Mouse (Mus musculus) kidney, embryonic 16.5 days (tissue): ENCODE measurements around the gene Gm17324. TPM values are rescaled to one million over a fixed set of nuclear protein-coding genes. Genes with fewer than 3 reads are reported as not detected.

ENCODE experiments used
- ATAC-seq: fragments of 200-750 bp; cut with Nextera tagmentation; 2 replicates; pipeline ENCODE4 v1.8.0; 2017; ENCODE audit warnings: moderate TSS enrichment; ENCODE audit not compliant: low FRiP score, low TSS enrichment
- H3K27ac ChIP-seq: fragments of 300-500 bp; sonication (generic); 2 replicates; pipeline ENCODE4 v1.5.1; 2014; ENCODE audit warnings: low read length
- H3K27me3 ChIP-seq: fragments of 300-500 bp; sonication (generic); 2 replicates; pipeline ENCODE4 v1.6.1; 2014; ENCODE audit warnings: low read length, control low read depth, mixed read lengths; ENCODE audit not compliant: insufficient read depth
- H3K36me3 ChIP-seq: fragments of 300-500 bp; sonication (generic); 2 replicates; pipeline ENCODE4 v1.6.1; 2014; ENCODE audit warnings: low read length, control low read depth, mixed read lengths; ENCODE audit not compliant: insufficient read depth
- H3K4me1 ChIP-seq: fragments of 300-500 bp; sonication (generic); 2 replicates; pipeline ENCODE4 v1.6.1; 2014; ENCODE audit warnings: low read length, control low read depth, mixed read lengths; ENCODE audit not compliant: insufficient read depth
- H3K4me2 ChIP-seq: fragments of 300-500 bp; sonication (generic); replicated peaks from 2 replicates; pipeline ENCODE4 v1.6.1; 2014; ENCODE audit warnings: low read depth, low read length
- H3K4me3 ChIP-seq: fragments of 300-500 bp; sonication (generic); 2 replicates; pipeline ENCODE4 v1.5.1; 2014; ENCODE audit warnings: mild to moderate bottlenecking, low read length
- H3K9ac ChIP-seq: fragments of 300-500 bp; sonication (generic); replicated peaks from 2 replicates; pipeline ENCODE4 v1.6.1; 2014; ENCODE audit warnings: low read length
- H3K9me3 ChIP-seq: fragments of 300-500 bp; sonication (generic); 2 replicates; pipeline ENCODE4 v1.6.1; 2016; ENCODE audit warnings: low read length, control low read depth
- WGBS: fragments of 180-500 bp; shearing (Covaris S2); extraction: QIAGEN DNeasy Blood & Tissue Kit; methylation state at CpG from one replicate; pipeline ENCODE4 v1.1.7; 2014; 5-methylcytosine and 5-hydroxymethylcytosine counted together
- polyA plus RNA-seq: library from polyadenylated mRNA; unstranded; fragments of >200 nt; fragmentation: Nextera tagmentation; extraction: Ambion mirVana; gene quantifications from 2 replicates; pipeline ENCODE4 v1.2.1, GENCODE M21; 2015

Gene Gm17324
- polyA plus RNA-seq, 1 experiment from 2014 or later = 0.65 TPM

GRCm38 (mm10) chr9:78474270-78474669, 25.7 kb upstream of the Gm17324 start:
- no peak overlapping the region for H3K4me2 ChIP-seq
- 76% methylated on average over 2 of the region's 2 CpGs for WGBS
- H3K36me3 ChIP-seq = peaks cover 48% of the 10 kb centered on the region
- no peaks in the 10 kb centered on the region for H3K9me3 ChIP-seq
- H3K9ac ChIP-seq = no peak overlapping the region
- no peak overlapping the region for H3K4me3 ChIP-seq
- peaks cover 12% of the 10 kb centered on the region; the same call in 1 of the 2 replicates for H3K4me1 ChIP-seq
- no peak for ATAC-seq
- no peak overlapping the region for H3K27ac ChIP-seq
- no peaks in the 10 kb centered on the region for H3K27me3 ChIP-seq

GRCm38 (mm10) chr9:78473588-78473987, 25.0 kb upstream of the Gm17324 start:
- no peak for ATAC-seq
- no peak overlapping the region for H3K4me2 ChIP-seq
- WGBS = 65% methylated on average over 8 of the region's 8 CpGs
- no peaks in the 10 kb centered on the region for H3K27me3 ChIP-seq
- H3K27ac ChIP-seq = no peak overlapping the region
- no peak overlapping the region for H3K4me3 ChIP-seq
- H3K4me1 ChIP-seq = 0 out of 2 replicates have a peak, but pooled peaks cover 6% of the 10 kb centered on the region
- H3K36me3 ChIP-seq = peaks cover 48% of the 10 kb centered on the region
- no peaks in the 10 kb centered on the region for H3K9me3 ChIP-seq
- H3K9ac ChIP-seq = no peak overlapping the region

GRCm38 (mm10) chr9:78465725-78466124, 17.1 kb upstream of the Gm17324 start:
- Histone ChIP-seq H3K4me2 (no peak overlapping the region), H3K4me1 (no peaks in the 10 kb centered on the region), H3K27me3 (no peaks in the 10 kb centered on the region), H3K36me3 (peaks cover 66% of the 10 kb centered on the region), H3K9me3 (no peaks in the 10 kb centered on the region), H3K9ac (no peak overlapping the region), H3K27ac (no peak overlapping the region), H3K4me3 (no peak overlapping the region)
- no peak for ATAC-seq
- 91% methylated on average over 3 of the region's 3 CpGs for WGBS

GRCm38 (mm10) chr9:78463337-78463736, 14.8 kb upstream of the Gm17324 start:
- 86% methylated on average over 4 of the region's 4 CpGs for WGBS
- ATAC-seq = no peak
- no peaks in the 10 kb centered on the region for H3K4me1 ChIP-seq
- no peak overlapping the region for H3K4me2 ChIP-seq
- no peak overlapping the region for H3K4me3 ChIP-seq
- no peaks in the 10 kb centered on the region for H3K9me3 ChIP-seq
- H3K9ac ChIP-seq = no peak overlapping the region
- H3K27me3 ChIP-seq = no peaks in the 10 kb centered on the region
- H3K27ac ChIP-seq = no peak overlapping the region
- peaks cover 70% of the 10 kb centered on the region for H3K36me3 ChIP-seq

GRCm38 (mm10) chr9:78457026-78457425, 8.4 kb upstream of the Gm17324 start:
- ATAC-seq = no peak
- H3K9me3 ChIP-seq = no peaks in the 10 kb centered on the region
- H3K9ac ChIP-seq = no peak overlapping the region
- no peak overlapping the region for H3K4me3 ChIP-seq
- H3K27me3 ChIP-seq = no peaks in the 10 kb centered on the region
- H3K27ac ChIP-seq = no peak overlapping the region
- H3K36me3 ChIP-seq = peaks cover 62% of the 10 kb centered on the region
- no peaks in the 10 kb centered on the region for H3K4me1 ChIP-seq
- WGBS = 90% methylated on average over 8 of the region's 8 CpGs
- H3K4me2 ChIP-seq = no peak overlapping the region

GRCm38 (mm10) chr9:78451382-78451781, 2.8 kb upstream of the Gm17324 start:
- Histone ChIP-seq H3K4me3 (no peak overlapping the region), H3K27me3 (peaks cover 5% of the 10 kb centered on the region; the same call in 1 of the 2 replicates), H3K4me1 (peaks cover 11% of the 10 kb centered on the region), H3K9ac (no peak overlapping the region), H3K9me3 (no peaks in the 10 kb centered on the region), H3K4me2 (no peak overlapping the region), H3K27ac (no peak overlapping the region), H3K36me3 (peaks cover 24% of the 10 kb centered on the region)
- ATAC-seq = no peak
- WGBS = 80% methylated on average over 4 of the region's 4 CpGs

- Histone ChIP-seq H3K27me3 (peaks cover 12% of the 10 kb centered on the region), H3K4me1 (peaks cover 11% of the 10 kb centered on the region), H3K27ac (no peak overlapping the region), H3K4me2 (no peak overlapping the region), H3K4me3 (no peak overlapping the region), H3K9me3 (no peaks in the 10 kb centered on the region), H3K9ac (no peak overlapping the region), H3K36me3 (peaks cover 24% of the 10 kb centered on the region)
- ATAC-seq = no peak
- WGBS = 78% methylated on average over 5 of the region's 5 CpGs
Measured at GRCm38 (mm10) chr9:78450404-78450803, 1.8 kb upstream of the Gm17324 start.

- H3K4me2 ChIP-seq = peak overlapping the region; percentile 74
- peaks cover 17% of the 10 kb centered on the region for H3K4me1 ChIP-seq
- WGBS = 29% methylated on average over 9 of the region's 9 CpGs
- no peak overlapping the region for H3K27ac ChIP-seq
- H3K4me3 ChIP-seq = peak overlapping the region; percentile 99
- peaks cover 8% of the 10 kb centered on the region; the same call in 1 of the 2 replicates for H3K36me3 ChIP-seq
- H3K27me3 ChIP-seq = peaks cover 33% of the 10 kb centered on the region
- ATAC-seq = peak; percentile 28; the same call in 1 of the 2 replicates
- H3K9me3 ChIP-seq = no peaks in the 10 kb centered on the region
- H3K9ac ChIP-seq = peak overlapping the region; percentile 98
Measured at GRCm38 (mm10) chr9:78447606-78447972, 997 bp downstream of the Gm17324 start.

GRCm38 (mm10) chr9:78442579-78443392, 5.8 kb downstream of the Gm17324 start, which contains the start of gene Cgas:
Cgas (minus strand) TSS chr9:78443237.
- Histone ChIP-seq H3K27me3 (peaks cover 59% of the 10 kb centered on the region), H3K27ac (no peak within 1 kb of the TSS), H3K4me3 (peak within 1 kb of the TSS; percentile 61), H3K4me1 (peaks cover 16% of the 10 kb centered on the region), H3K9me3 (no peaks in the 10 kb centered on the region), H3K4me2 (peak within 1 kb of the TSS; percentile 92), H3K9ac (peak within 1 kb of the TSS; percentile 76), H3K36me3 (no peaks in the 10 kb centered on the region)
- peak; percentile 64 for ATAC-seq
- WGBS = under 1% methylated on average over 81 of the region's 81 CpGs

GRCm38 (mm10) chr9:78442237-78442578, 6.4 kb downstream of the Gm17324 start:
- Histone ChIP-seq H3K4me2 (peak overlapping the region; percentile 92), H3K27ac (no peak overlapping the region), H3K9ac (peak overlapping the region; percentile 76), H3K27me3 (peaks cover 59% of the 10 kb centered on the region), H3K36me3 (no peaks in the 10 kb centered on the region), H3K9me3 (no peaks in the 10 kb centered on the region), H3K4me3 (peak overlapping the region; percentile 61), H3K4me1 (peaks cover 12% of the 10 kb centered on the region)
- WGBS = 3% methylated on average over 9 of the region's 9 CpGs
- ATAC-seq = peak; percentile 36; the same call in 1 of the 2 replicates
